Mouse (Mus musculus) olfactory bulb, adult 2 months (tissue): ENCODE data around the gene Gm3417.

Source experiments
- CTCF ChIP-seq: fragments of 200-500 bp; IDR thresholded peaks from 2 replicates; pipeline ENCODE4 v1.5.1; 2012; ENCODE audit warnings: low read depth, mild to moderate bottlenecking, low read length, moderate library complexity; ENCODE audit not compliant: insufficient read depth
- POLR2A ChIP-seq: fragments of 200-500 bp; IDR thresholded peaks from 2 replicates; pipeline ENCODE4 v1.6.1; 2012; ENCODE audit warnings: mild to moderate bottlenecking, low read depth, low read length, moderate library complexity; ENCODE audit not compliant: insufficient read depth

GRCm38 (mm10) chr17:14930697-14931096 is 47.9 kb downstream of the Gm3417 start:
- TF ChIP-seq POLR2A (no peak), CTCF (no peak)
